ENCODE assay signal across 25 mouse cellular contexts in genomic region chr9:110669785-110670184, GRCm38 (mm10). TPM values are rescaled to one million over a fixed set of nuclear protein-coding genes. Genes with fewer than 3 reads are reported as not detected.
DNase-seq lines count a peak whose midpoint lies in the region; ATAC-seq and TF ChIP-seq lines count a peak whose summit lies in the region.
"Had no signal": no experiment of that assay in that cellular context is flagged by ENCODE, and none has a peak within 500 bp of the region (broad histone marks: within the 10 kb centered on the region; RNA-seq: fewer than 3 reads in every experiment).

No protein-coding gene starts in this region.

- H3K4me2 ChIP-seq in heart, embryonic 13.5 days, result peak overlapping the region; percentile 1; the same call in 1 of the 2 replicates
- peak overlapping the region; percentile 23 for H3K4me2 ChIP-seq in liver, embryonic 14.5 days (ENCODE audit: low read depth)
- H3K4me2 ChIP-seq: embryonic facial prominence, embryonic 12.5 days; hindbrain, embryonic 15.5 days; midbrain, embryonic 12.5 days; neural tube, embryonic 15.5 days; stomach, embryonic 15.5 days had no signal

- 61% methylated on average over 5 of the region's 5 CpGs for WGBS in heart, embryonic 13.5 days
- 58% methylated on average over 5 of the region's 5 CpGs for WGBS in liver, embryonic 14.5 days (ENCODE audit: insufficient replicate concordance)
- WGBS in olfactory bulb, adult 2 months, result 84% methylated on average over 5 of the region's 5 CpGs

- no peaks in the 10 kb centered on the region for H3K9me3 ChIP-seq in heart, embryonic 13.5 days
- H3K9me3 ChIP-seq in liver, embryonic 14.5 days (ENCODE audit: control insufficient read depth, low read length), result no peaks in the 10 kb centered on the region
- H3K9me3 ChIP-seq: embryonic facial prominence, embryonic 12.5 days; hindbrain, embryonic 15.5 days; midbrain, embryonic 12.5 days; neural tube, embryonic 15.5 days; stomach, embryonic 15.5 days had no signal

- H3K9ac ChIP-seq in heart, embryonic 13.5 days, result no peak overlapping the region
- H3K9ac ChIP-seq in liver, embryonic 14.5 days (replicated peaks), result no peak overlapping the region
- H3K9ac ChIP-seq: embryonic facial prominence, embryonic 12.5 days; forebrain, postnatal 0 days; hindbrain, embryonic 15.5 days; midbrain, embryonic 12.5 days; neural tube, embryonic 15.5 days; stomach, embryonic 15.5 days had no signal

- no peak for ATAC-seq in heart, embryonic 13.5 days (ENCODE audit: extremely low read depth, insufficient number of reproducible peaks, low FRiP score, low TSS enrichment)
- peak; percentile 29 for ATAC-seq in liver, embryonic 14.5 days (ENCODE audit: insufficient read depth)
- ATAC-seq: forebrain, postnatal 0 days; intestine, embryonic 16.5 days; Patski had no signal

- H3K27ac ChIP-seq in heart, embryonic 13.5 days (replicated peaks), result peak overlapping the region; percentile 74; the same call in 1 of the 2 replicates
- no peak overlapping the region for H3K27ac ChIP-seq in liver, embryonic 14.5 days
- H3K27ac ChIP-seq in olfactory bulb, adult 2 months (ENCODE audit: insufficient read depth, low read depth, low read length), result 0 out of 2 replicates have a peak overlapping the region, but pooled peaks have one; percentile 14
- H3K27ac ChIP-seq: embryonic facial prominence, embryonic 12.5 days; hindbrain, embryonic 15.5 days; midbrain, embryonic 12.5 days; neural tube, embryonic 15.5 days had no signal

- peak; percentile 55 for TF ChIP-seq EP300 in liver, embryonic 14.5 days (IDR thresholded peaks at IDR 0.05; ENCODE audit: low read depth)

- H3K4me1 ChIP-seq in heart, embryonic 13.5 days, result peaks cover 100% of the 10 kb centered on the region
- peaks cover 63 to 68% of the 10 kb centered on the region in 2 experiments for H3K4me1 ChIP-seq in liver, embryonic 14.5 days (replicated peaks; ENCODE audit: control insufficient read depth in 2 of 2, insufficient read depth in 2 of 2, low read length in 1 of 2)
- H3K4me1 ChIP-seq in olfactory bulb, adult 2 months (ENCODE audit: control insufficient read depth, insufficient read depth, low read length), result peaks cover 36% of the 10 kb centered on the region

- H3K4me3 ChIP-seq in heart, embryonic 13.5 days, result no peak overlapping the region
- H3K4me3 ChIP-seq in liver, embryonic 14.5 days (ENCODE audit: insufficient read depth in 1 of 2, low read depth in 2 of 2, low read length in 2 of 2), result no peak overlapping the region
- H3K4me3 ChIP-seq in olfactory bulb, adult 2 months (ENCODE audit: insufficient read depth, low read depth, low read length), result no peak overlapping the region
- H3K4me3 ChIP-seq: embryonic facial prominence, embryonic 12.5 days; hindbrain, embryonic 15.5 days; midbrain, embryonic 12.5 days; neural tube, embryonic 15.5 days; stomach, embryonic 15.5 days had no signal

- H3K27me3 ChIP-seq in heart, embryonic 13.5 days (replicated peaks), result no peaks in the 10 kb centered on the region
- H3K27me3 ChIP-seq in liver, embryonic 14.5 days (ENCODE audit: control insufficient read depth, insufficient read depth, low read length), result no peaks in the 10 kb centered on the region; the same call in 1 of the 2 replicates
- H3K27me3 ChIP-seq: embryonic facial prominence, embryonic 12.5 days; hindbrain, embryonic 15.5 days; midbrain, embryonic 12.5 days; neural tube, embryonic 15.5 days; Patski; stomach, embryonic 15.5 days had no signal

- TF ChIP-seq CTCF in liver, embryonic 14.5 days (IDR thresholded peaks at IDR 0.05; ENCODE audit: low read depth), result no peak
- no peak for TF ChIP-seq CTCF in olfactory bulb, adult 2 months (IDR thresholded peaks at IDR 0.05; ENCODE audit: insufficient read depth, low read depth, low read length)

- no peak for TF ChIP-seq POLR2A in olfactory bulb, adult 2 months (IDR thresholded peaks at IDR 0.05; ENCODE audit: insufficient read depth, low read depth, low read length)

- no peak for DNase-seq in heart, adult 11 months
- DNase-seq in liver, result peak; percentile 49
- no peak for DNase-seq in liver, embryonic 14.5 days (ENCODE audit: low read depth in 3 of 3, low spot score in 3 of 3)
- DNase-seq in cerebellum, adult 8-10 months, result no peak
- DNase-seq in embryo, embryonic 10 days (ENCODE audit: low spot score), result no peak
- DNase-seq: adrenal gland, adult 2 months; cerebellum, adult 11-12 months; cerebellum, postnatal 14 days; forebrain, postnatal 0 days; gastrocnemius, postnatal 14 days; heart, postnatal 36 days; kidney, adult 9 months; kidney, postnatal 14 days; layer of hippocampus, postnatal 36 days; lung, adult 18-20 months; lung, postnatal 10 days had no signal

- H3K36me3 ChIP-seq in heart, embryonic 13.5 days, result no peaks in the 10 kb centered on the region
- no peaks in the 10 kb centered on the region for H3K36me3 ChIP-seq in liver, embryonic 14.5 days (replicated peaks; ENCODE audit: control insufficient read depth, insufficient read depth, low read depth)
- H3K36me3 ChIP-seq: embryonic facial prominence, embryonic 12.5 days; hindbrain, embryonic 15.5 days; midbrain, embryonic 12.5 days; neural tube, embryonic 15.5 days; stomach, embryonic 15.5 days had no signal

RNA-seq across cellular contexts. Expression of gene Ccdc12, which starts 13.5 kb away (rescaled TPM):
- 119 and 136 TPM in 2 replicates for polyA plus RNA-seq in heart, embryonic 13.5 days (2015; fragmentation: Nextera tagmentation; extraction: Ambion mirVana)
- 42.3 and 64.5 TPM in 2 replicates for polyA plus RNA-seq in liver, embryonic 14.5 days (2012; rRNA removed)
- 60.4 and 66.0 TPM in 2 replicates for polyA plus RNA-seq in liver, embryonic 14.5 days (2014; fragmentation: Nextera tagmentation; extraction: Ambion mirVana)
- polyA plus RNA-seq in olfactory bulb, adult 2 months (2012; ENCODE audit: insufficient read depth, insufficient read length, low replicate concordance, missing spikeins), result not detected in 2 replicates

RNA-seq across cellular contexts. Expression of gene Nbeal2, which starts 15.8 kb away (rescaled TPM):
- polyA plus RNA-seq in heart, embryonic 13.5 days (2015; fragmentation: Nextera tagmentation; extraction: Ambion mirVana), result 1.3 and 1.8 TPM in 2 replicates
- polyA plus RNA-seq in liver, embryonic 14.5 days (2012; rRNA removed), result 4.2 and 4.3 TPM in 2 replicates
- 1.6 TPM in 2 replicates for polyA plus RNA-seq in liver, embryonic 14.5 days (2014; fragmentation: Nextera tagmentation; extraction: Ambion mirVana)
- not detected in 2 replicates for polyA plus RNA-seq in olfactory bulb, adult 2 months (2012; ENCODE audit: insufficient read depth, insufficient read length, low replicate concordance, missing spikeins)

RNA-seq across cellular contexts. Expression of gene Nradd, which starts 45.5 kb away (rescaled TPM):
- 23.4 and 25.6 TPM in 2 replicates for polyA plus RNA-seq in heart, embryonic 13.5 days (2015; fragmentation: Nextera tagmentation; extraction: Ambion mirVana)
- polyA plus RNA-seq in liver, embryonic 14.5 days (2012; rRNA removed), result 1.4 and 1.5 TPM in 2 replicates
- polyA plus RNA-seq in liver, embryonic 14.5 days (2014; fragmentation: Nextera tagmentation; extraction: Ambion mirVana), result 0.67 and 0.75 TPM in 2 replicates
- polyA plus RNA-seq in olfactory bulb, adult 2 months (2012; ENCODE audit: insufficient read depth, insufficient read length, low replicate concordance, missing spikeins), result not detected in 2 replicates

Comparison
In these comparisons a context has a peak if more than half of its experiments do, and no peak if none do; other contexts are left out.
1. RNA of gene Ccdc12, which starts 13.5 kb away (polyA plus RNA-seq): 119 to 136 TPM in heart, embryonic 13.5 days and 42.3 to 66.0 TPM in liver, embryonic 14.5 days; not detected in olfactory bulb, adult 2 months; every median in the first group is over 10 times any median in the second.